8 mouse cellular contexts compared by ENCODE assay signal in genomic region chr11:22857705-22858440, GRCm38 (mm10). TPM values are rescaled to one million over a fixed set of nuclear protein-coding genes. Genes with fewer than 3 reads are reported as not detected.
DNase-seq lines count a peak whose midpoint lies in the region; ATAC-seq and TF ChIP-seq lines count a peak whose summit lies in the region.

No protein-coding gene starts in this region.

- TF ChIP-seq CTCF in bone marrow, adult 2 months (IDR thresholded peaks at IDR 0.05; ENCODE audit: control insufficient read depth, insufficient read depth, low read length) = no peak
- TF ChIP-seq CTCF in liver, postnatal 0 days (IDR thresholded peaks at IDR 0.05; ENCODE audit: low read depth) = no peak

- H3K36me3 ChIP-seq in hindbrain, embryonic 10.5 days = no peaks in the 10 kb centered on the region
- H3K36me3 ChIP-seq in liver, postnatal 0 days (replicated peaks; ENCODE audit: insufficient read depth, low read length) = no peaks in the 10 kb centered on the region; the same call in 1 of the 2 replicates

- H3K4me1 ChIP-seq in bone marrow, adult 2 months (ENCODE audit: control insufficient read depth, insufficient read depth, low read length) = peaks cover 10% of the 10 kb centered on the region
- peaks cover 28% of the 10 kb centered on the region for H3K4me1 ChIP-seq in hindbrain, embryonic 10.5 days (replicated peaks)
- H3K4me1 ChIP-seq in liver, postnatal 0 days (ENCODE audit: insufficient read depth) = peaks cover 38% of the 10 kb centered on the region

- ATAC-seq in liver, postnatal 0 days = no peak
- peak; percentile 24; the same call in 1 of the 2 replicates for ATAC-seq in neutrophil, adult 5-6 weeks (ENCODE audit: extremely low read depth, insufficient number of reproducible peaks, low FRiP score, poor library complexity, severe bottlenecking)

- H3K9ac ChIP-seq in liver, postnatal 0 days (replicated peaks) = peak overlapping the region; percentile 94

- WGBS in bone marrow, adult 2 months = 3% methylated on average over 25 of the region's 25 CpGs
- 17% methylated on average over 25 of the region's 25 CpGs for WGBS in hindbrain, embryonic 10.5 days
- WGBS in liver, postnatal 0 days (ENCODE audit: insufficient replicate concordance) = 8% methylated on average over 25 of the region's 25 CpGs

- TF ChIP-seq POLR2A in bone marrow, adult 2 months (IDR thresholded peaks at IDR 0.05; ENCODE audit: borderline replicate concordance, control insufficient read depth, low read depth, low read length) = peak; percentile 22; the same call in 1 of the 2 replicates

- no peaks in the 10 kb centered on the region for H3K9me3 ChIP-seq in hindbrain, embryonic 10.5 days
- no peaks in the 10 kb centered on the region for H3K9me3 ChIP-seq in liver, postnatal 0 days (ENCODE audit: low read length)

- DNase-seq in kidney, adult 18-20 months = peak; percentile 69
- DNase-seq in kidney, postnatal 14 days = no peak
- DNase-seq in hindbrain, embryonic 10.5 days (ENCODE audit: low spot score) = peak; percentile 40
- peak; percentile 45 for DNase-seq in liver, postnatal 0 days
- no peak for DNase-seq in layer of hippocampus, adult 8-10 months (ENCODE audit: low spot score in 2 of 2)
- no peak for DNase-seq in cerebellum, postnatal 36 days

- H3K4me3 ChIP-seq in bone marrow, adult 2 months (replicated peaks; ENCODE audit: control insufficient read depth, low read depth, low read length) = peak overlapping the region; percentile 92
- H3K4me3 ChIP-seq in hindbrain, embryonic 10.5 days = peak overlapping the region; percentile 76
- H3K4me3 ChIP-seq in liver, postnatal 0 days (ENCODE audit: low read depth, low read length) = peak overlapping the region; percentile 94

- peak overlapping the region; percentile 91 for H3K4me2 ChIP-seq in liver, postnatal 0 days (ENCODE audit: low read depth, low read length)

- TF ChIP-seq EP300 in liver, postnatal 0 days (IDR thresholded peaks at IDR 0.05; ENCODE audit: low read depth) = no peak

- H3K27ac ChIP-seq in bone marrow, adult 2 months (ENCODE audit: control insufficient read depth, insufficient read depth, low read depth, low read length, poor library complexity) = peak overlapping the region; percentile 92
- no peak overlapping the region for H3K27ac ChIP-seq in hindbrain, embryonic 10.5 days
- H3K27ac ChIP-seq in liver, postnatal 0 days (ENCODE audit: low read depth) = peak overlapping the region; percentile 96

- peaks cover 70% of the 10 kb centered on the region for H3K27me3 ChIP-seq in hindbrain, embryonic 10.5 days (ENCODE audit: insufficient read depth, poor library complexity, severe bottlenecking)
- no peaks in the 10 kb centered on the region for H3K27me3 ChIP-seq in liver, postnatal 0 days (ENCODE audit: insufficient read depth, low read length)

RNA-seq across cellular contexts. Expression of gene B3gnt2, which starts 2.9 kb away (rescaled TPM):
- 0.54 and 6.2 TPM in 2 replicates for polyA plus RNA-seq in bone marrow, adult 2 months (2011; ENCODE audit: insufficient read depth, insufficient read length, low replicate concordance, missing spikeins)
- 1.2 and 2.1 TPM in 2 replicates for polyA plus RNA-seq in hindbrain, embryonic 10.5 days (2016; fragmentation: Nextera tagmentation; extraction: Ambion mirVana)
- 10.0 and 10.8 TPM in 2 replicates for polyA plus RNA-seq in liver, postnatal 0 days (2015; fragmentation: Nextera tagmentation; extraction: Ambion mirVana)
- 38.9 and 46.2 TPM in 2 replicates for total RNA-seq in neutrophil, adult 5-6 weeks (2017)
- 10 to 100 TPM; 11.8 to 14.8 (median 14.0) TPM for total RNA-seq in layer of hippocampus, adult 8-10 months (2022)

Comparison
In these comparisons a context has a peak if more than half of its experiments do, and no peak if none do; other contexts are left out.
1. DNase-seq: peak in kidney, adult 18-20 months (single experiment), hindbrain, embryonic 10.5 days (single experiment) and liver, postnatal 0 days (single experiment); none in kidney, postnatal 14 days (single experiment), layer of hippocampus, adult 8-10 months (0 of 2) and cerebellum, postnatal 36 days (0 of 2).
2. Peak in every context shown above with its lines, with median percentiles within 50 percentile points of each other: H3K4me3 ChIP-seq.